Mouse (Mus musculus) fibroblast of lung, adult 2 months (primary cell): Measurements from ENCODE around the gene Tlk2.

Source experiments
- DNase-seq: peaks from one replicate; pipeline ENCODE4 v3.0.0-alpha.2; 2011; ENCODE audit warnings: low read depth

Gene Tlk2

DNA sequence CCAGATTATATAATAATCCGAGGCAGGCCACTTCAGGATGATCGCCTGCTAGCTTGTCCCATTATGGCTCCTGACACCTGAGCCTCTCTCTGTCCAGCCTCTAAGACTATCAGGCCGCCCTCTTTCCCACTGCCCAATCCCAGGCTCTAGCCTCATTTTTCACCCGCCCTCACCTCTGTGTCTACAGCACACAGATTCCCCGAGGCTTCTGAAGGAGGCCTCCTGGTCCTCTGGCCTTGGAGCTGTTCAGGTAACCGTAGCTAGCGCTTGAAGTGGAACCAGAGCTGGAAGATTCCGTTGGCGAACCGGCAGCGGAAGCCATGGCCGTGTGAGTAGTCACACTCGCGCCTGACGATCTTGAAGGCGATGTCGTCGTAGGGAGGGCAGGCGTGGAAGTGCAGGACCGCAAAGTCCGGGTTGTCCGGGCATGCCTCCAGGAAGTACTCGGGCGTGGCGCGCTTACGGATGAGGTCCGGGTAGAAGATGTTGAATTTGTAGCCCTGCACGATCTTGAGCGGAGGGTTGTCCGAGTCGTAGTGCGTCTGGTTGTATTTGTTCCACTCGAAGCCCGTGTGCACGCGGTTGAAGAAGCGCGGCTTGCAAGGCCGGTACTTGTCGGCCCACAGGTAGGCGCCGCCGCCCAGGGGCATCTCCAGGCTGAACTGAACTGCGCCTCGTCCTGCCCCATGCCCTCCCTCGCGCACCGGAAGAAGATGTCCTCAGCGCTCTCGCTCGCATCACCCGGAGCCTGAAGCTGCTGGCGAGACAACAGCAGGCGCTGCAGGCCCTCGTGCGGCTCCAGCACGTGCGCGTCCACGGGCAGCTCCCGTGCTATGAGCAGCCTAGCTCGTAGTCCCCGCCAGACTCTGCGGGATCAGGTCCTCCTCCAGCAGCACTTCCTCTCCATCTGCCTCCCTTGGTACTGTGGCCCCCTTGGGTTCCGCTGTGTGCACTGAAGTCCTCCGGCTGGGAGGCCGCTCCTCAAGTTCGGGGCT lies 13.8 kb upstream of the Tlk2 start:
- DNase-seq, result no peak

DNA sequence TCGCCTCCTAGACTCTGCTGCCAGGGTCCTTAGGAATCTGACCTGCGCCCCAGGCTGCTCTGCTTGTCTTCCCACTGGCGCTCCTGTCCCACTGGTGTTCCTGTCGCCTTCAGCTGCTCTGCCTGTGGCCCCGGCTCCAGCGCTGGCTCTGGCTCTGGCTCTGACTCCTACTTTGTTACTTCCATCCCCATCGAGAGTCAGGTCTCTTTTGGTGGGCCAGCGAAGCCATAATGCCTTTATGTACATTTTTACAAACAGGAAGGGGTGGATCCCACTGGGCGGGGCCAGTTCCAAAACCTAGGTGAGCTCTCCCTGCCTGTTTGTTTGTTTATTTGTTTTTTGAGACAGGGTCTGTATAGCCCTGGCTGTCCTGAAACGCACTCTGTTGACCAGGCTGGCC lies 11.8 kb upstream of the Tlk2 start:
- DNase-seq, result no peak

DNA sequence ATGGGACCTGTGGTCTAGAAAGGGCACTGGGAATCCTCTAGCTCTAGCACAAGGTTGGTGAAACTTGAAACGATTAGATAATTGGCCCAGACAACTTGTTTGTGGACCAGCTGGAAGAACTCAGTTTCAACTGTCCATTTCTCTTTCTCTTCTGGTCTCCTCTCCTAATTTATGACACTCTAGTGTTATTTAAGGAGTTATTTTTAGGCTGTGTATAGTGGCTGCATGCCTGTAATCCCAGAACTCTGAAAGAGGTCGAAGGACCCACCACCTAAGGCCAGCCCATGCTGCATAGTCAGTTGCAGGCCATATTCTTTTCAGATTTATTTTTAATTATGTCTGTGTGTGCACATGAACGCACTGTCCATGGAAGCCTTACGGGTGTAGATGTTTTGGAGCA lies 916 bp downstream of the Tlk2 start:
- DNase-seq, result no peak

DNA sequence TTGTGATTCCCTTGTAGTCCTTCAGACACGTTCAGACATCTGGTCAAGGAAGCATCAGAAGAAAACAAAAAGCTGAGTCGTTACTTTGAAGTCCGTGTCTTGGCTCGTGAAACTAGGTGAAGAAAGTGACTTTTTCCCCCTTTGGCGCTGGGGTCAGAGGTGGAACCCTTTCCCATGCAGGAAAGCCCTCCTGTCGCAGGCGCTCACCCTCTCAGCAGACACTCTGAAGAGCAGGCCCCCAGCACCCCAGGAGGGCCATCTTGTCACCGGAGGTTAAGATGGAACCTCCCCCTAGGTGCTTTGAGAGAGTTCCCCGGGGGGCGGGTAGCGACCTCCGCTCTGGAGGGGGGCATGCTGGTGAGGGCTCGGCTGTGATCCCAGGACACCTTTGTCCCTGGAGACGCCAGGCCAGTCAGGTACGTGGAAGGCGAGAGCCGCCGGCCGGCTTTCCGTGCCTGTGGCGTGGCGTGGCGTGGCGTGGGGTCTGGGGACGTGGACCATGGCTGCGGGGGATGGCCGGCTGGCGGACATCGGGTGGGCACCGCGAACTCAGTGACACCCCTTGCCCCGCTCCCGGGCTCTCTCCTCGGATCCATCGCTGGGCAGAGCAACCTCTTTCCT lies 2.0 kb downstream of the Tlk2 start:
- no peak for DNase-seq

DNA sequence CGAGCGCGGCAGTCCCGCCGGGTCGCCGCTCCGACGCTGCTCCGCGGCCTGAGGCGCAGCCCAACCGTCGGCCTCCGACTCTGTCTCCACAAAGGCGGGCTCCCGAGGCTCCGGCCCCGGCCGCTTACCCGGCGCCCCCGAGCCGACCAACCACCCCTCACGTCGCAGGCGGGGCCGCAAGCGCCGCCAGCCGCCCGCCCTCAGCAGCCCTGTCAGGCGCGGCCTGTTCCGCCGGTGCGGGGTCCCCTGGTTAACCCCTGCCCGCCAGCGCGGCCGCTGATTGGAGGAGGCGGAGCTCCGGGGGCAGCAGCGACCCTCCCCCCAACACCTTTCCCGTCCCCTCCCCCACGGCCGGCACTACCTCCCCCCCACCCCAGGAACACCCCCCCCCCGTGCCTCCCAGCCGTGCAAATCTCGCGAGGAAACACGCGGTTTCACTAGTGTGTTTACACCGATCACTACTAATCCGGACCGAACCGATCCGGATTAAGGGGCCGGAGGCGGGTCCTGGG lies 2.6 kb downstream of the Tlk2 start:
- DNase-seq, result peak; percentile 45

DNA sequence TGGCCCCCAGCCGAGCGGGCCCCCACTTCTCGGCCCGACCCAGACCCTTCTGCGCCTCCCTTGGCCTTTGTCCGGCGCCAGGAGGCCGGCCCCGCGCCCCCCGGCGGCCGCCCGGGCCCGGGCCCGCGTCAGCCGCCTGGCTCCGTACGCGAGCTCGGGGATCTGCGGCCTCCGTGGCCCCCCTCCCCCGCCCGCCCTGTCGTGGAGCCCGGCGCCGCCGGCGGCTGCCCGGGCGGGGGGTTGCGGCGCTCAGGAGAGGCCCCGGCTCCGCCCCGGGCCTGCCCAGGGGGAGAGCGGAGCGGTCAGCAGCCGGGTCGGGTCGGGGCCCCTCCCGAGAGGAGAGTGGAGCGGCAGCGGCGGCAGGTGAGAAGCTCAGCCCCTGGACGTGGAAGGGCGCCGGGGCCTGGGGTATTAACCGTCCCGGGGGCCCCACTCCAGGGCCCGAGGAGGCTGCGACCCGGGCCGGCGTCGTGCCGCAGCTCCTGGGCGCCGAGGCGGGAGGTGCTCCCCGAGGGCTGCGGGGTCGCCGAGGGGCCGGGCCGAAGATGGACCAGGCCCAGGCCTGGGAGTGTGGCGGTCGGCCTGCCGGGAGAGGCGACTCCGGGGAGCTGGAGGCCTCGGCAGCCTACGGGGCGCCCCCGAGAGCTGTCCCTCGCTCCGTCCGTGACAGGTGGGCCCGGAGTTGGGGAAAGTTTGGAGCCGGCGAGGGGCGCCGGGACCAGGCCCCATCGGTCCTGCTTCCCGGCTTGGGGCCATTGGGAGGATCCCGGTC lies 3.3 kb downstream of the Tlk2 start:
- no peak for DNase-seq

DNA sequence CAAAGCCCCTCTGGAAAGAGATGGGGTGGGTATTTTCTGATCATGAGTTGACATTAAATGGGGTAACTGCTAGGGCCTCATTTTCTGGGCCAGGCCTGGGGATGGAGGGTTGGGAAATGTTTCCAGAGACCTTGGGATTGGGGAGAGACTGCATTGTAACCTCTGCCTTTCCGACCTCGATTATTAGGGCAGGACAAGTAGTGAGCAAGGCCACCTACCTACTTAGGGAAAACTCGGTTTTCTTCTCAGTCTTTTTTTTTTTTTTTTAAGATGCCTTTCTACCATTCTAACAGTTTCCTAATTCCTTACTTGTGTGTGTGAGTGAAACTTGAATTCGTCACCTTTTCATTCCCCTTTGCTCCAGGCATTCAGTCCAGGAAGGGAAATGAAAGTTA lies 3.9 kb downstream of the Tlk2 start:
- no peak for DNase-seq

DNA sequence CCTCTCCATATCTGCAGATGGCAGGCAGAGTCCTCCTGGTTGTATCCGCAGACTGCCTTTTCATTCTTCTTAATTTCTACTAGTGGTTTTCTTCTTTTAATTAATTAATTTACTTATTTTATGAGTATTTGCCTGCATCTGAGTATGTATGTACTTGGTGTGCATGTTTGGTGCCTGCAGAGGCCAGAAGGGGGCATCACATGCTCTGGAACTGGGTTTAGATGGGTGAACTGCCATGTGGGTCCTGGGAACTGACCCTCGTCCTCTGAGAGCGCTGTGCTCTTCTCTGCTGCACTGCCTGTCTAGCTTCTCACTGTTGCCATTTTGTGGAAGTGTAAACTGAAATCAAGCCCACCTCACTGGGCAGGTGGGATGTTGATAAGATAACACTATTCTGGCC lies 6.1 kb downstream of the Tlk2 start:
- no peak for DNase-seq

DNA sequence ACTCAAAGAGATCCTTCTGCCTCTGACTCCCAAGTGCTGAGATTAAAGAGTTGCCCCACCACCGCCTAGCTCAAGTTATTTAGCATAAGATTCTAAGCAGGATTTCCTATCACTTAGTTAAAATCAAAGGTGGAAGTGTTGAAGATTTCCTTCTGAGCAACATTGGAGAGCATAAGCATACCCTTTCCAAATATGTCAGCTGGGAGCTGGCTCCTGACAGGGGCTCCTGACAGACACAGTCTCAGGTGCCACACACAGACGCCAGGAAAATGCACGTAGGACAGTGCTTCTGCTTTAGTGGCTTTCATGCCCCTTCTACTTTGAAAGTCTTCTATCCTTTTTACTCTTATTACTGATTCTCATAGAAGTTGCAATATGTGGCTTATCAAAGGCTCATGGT lies 13.6 kb downstream of the Tlk2 start:
- DNase-seq, result no peak

DNA sequence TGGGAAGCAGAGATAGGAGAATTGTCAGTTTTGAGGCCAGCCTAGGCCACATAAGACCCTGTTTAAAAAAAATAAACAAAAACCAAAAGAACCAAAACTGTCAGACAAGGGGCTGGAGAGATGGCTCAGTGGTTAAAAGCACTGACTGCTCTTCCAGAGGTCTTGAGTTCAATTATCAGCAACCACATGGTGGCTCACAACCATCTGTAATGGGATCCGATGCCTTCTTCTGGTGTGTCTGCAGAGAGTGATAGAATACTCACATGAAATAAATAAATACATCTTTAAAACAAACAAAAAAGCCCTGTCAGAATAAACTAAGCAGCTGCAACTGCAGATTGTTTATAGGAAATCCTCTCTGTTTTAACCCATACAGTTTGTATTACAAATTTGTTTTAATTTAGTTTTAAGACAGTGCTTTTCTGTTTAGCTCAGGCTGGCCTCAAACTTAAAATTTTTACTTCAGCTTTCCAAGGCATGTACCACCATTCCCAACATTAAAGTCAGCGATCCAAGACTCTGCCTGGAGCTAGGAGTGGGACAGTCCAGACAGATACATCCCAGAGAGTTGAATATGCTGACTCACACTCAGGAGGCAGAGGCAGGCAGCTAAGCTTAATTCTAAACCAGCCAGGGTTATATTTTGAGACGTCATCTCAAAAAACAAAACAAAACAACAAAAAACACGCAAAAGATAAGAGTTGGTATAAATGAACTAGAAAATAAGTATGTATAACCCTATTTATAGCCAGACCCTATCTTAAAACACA lies 18.5 kb downstream of the Tlk2 start:
- DNase-seq, result no peak

DNA sequence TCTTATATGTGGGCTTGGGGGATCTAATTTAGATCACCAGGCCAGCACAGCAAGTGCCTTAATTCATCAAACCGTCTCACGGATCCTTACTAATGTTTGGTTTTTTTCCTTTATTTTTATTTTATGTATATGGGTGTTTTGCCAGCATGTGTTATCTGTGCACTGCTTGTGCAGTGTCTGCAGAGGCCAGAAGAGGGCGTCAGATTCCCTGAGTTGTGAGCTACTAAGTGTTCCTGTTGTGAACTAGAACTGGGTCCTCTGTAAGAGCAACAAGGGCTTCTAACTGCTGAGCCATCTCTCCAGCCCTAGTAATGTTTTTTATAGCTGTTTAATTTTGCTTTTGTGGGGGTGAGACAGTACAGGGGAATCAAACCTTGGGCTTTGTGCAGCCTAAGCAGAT lies 23.8 kb downstream of the Tlk2 start:
- no peak for DNase-seq

DNA sequence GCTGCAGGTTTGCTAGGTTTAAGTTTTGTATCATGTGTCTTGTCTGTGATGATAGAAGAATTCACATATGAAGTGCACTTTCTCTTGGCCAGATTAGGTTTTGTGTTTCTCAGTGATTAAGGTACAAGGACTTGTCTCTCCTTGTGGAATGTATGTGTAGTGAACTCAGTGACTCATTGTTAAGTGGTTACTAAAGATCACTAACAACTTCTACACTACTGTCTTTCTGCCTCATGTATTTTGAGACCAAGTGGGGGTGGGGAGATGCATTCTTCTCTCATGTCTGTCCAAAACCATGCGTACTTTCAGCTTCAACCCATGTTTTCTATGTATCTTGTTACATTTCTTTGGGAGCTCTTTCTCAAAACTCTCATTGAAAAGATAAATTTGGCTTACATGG lies 31.4 kb downstream of the Tlk2 start:
- DNase-seq, result no peak

DNA sequence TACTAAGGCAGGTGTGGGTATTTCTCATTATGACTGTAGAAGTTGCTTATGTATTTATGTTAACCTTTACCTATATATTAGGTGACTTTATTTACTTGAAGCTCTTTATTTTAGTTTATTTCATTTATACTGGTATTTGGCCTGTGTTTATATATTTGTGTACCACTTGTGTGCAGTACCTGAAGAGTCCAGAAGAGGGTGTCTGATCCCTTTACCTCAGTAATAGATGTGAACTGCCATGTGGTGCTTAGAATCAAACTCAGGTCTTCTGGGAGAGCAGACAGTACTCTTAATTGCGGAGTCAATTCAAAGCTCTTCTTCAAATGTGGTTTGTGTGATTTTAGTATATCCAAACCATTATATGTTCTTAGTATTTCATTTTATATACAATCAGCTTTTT lies 35.6 kb downstream of the Tlk2 start:
- no peak for DNase-seq

DNA sequence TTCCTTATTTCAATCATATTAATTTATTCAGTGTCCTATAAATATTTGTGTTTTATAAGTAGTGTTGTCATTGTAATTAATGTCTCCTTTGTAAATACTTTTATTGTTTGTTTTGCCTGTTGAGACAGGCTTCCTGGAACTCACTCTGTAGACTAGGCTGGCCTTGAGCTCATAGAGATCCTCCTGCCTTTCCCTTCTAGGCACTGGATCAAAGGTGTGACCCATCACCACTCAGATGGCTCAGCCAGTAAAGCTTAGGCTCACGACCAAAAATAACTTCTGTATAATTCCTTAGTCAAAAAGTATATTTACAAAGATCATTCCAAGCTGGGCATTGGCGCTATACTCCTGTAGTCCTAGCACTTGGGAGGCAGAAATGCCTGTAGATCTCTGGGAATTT lies 39.2 kb downstream of the Tlk2 start:
- DNase-seq, result peak; percentile 35

DNA sequence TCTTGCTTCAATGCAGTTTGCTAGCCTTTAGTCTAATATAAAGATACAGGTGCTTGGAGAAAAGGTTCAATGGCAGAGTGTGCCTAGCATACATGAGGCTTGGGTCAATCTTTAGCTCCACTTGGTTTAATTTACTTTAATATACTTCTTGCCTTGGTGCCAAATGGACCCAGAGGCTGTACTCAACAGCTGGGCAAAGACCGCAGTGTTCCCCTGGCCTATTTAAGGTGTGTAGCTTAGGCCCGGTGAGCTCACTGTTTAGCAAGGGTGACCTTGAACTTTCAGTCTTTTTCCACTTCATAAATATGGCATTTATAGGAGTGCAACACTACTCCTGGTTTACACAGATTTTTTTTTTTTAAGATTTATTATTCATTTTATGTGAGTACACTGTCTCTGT lies 55.9 kb downstream of the Tlk2 start:
- DNase-seq, result no peak

DNA sequence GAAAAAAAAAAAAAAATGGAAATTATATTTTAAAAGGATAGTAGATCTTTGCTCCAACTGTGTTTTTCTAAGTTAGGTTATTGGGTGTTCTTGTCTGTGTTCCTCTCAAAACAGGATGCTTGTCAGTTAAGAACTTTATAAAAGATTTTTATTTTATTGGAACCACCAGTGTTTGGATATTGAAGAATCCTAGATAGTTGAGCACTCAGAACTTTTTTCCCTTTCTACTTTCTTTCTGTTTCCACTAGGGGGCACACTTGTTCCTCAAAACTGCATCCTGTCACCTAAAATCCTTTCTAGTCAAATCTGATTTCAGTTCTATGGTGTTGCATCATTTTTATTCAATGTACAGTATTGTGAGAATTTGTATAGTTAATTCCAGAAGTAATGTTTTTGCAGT lies 62.4 kb downstream of the Tlk2 start:
- DNase-seq, result no peak

DNA sequence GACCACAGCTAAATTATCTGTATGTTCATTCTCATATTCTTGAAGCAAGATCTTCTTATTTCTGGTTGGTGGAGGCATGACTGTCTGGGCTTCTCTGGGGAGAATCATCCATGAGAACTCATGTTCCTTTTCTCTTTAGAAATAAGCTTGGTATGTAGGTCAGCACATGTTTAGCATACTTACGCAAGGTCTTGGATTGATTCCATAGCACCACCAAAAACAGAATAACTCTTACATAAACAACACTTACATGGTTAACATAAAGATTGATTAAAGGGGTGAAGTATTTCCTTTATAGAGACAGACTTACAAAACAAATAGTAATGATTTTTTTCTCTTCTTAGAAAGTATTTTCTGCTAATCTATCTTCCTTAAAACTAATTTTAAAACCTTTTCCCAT lies 67.8 kb downstream of the Tlk2 start:
- DNase-seq, result no peak

DNA sequence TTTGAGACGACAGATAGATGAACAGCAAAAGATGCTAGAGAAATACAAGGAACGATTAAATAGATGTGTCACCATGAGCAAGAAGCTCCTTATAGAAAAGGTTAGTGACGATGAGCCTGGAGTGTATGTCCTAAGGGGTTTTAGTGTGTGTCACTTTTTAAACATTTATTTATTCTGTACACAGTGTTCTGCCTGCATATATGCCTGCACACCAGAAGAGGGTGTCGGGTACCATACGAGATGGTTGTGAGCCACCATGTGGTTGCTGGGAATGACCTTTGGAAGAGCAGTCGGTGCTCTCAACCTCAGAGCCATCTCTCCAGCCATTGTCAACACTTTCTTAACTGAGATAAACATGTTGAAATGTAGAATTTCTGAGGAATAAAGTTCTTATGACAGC lies 68.2 kb downstream of the Tlk2 start:
- DNase-seq, result no peak

DNA sequence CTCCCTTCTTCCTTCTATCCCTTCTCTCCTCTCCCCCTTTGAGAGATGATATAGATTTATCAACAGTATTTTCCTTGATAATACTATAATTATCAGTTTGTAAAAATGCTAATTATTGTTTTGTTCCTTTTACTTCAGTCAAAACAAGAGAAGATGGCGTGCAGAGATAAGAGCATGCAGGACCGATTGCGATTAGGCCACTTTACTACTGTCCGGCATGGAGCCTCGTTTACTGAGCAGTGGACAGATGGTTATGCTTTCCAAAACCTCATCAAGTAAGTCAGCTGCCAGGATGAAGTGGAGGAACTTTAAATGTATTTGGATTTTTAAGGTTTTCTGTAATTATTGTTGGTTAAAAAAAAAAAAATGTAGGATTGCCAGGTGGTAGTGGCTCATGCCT lies 68.7 kb downstream of the Tlk2 start:
- DNase-seq, result no peak

DNA sequence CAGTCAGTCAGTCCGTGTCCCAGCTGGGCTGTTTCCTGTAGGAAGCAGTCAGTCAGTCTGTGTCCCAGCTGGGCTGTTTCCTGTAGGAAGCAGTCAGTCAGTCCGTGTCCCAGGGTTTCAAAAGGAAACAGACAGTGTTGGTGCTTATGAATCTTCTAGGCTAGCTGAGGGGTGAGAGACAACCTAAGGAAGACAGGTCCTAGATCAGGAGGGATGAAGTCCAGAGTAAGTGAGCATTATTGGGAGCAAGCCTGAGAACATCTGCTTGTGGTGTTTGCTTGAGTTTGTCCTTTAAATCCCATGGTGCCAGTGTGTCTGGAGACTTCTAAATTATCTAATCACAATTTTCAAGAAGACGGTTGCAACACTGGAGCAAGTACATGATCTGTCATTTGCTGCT lies 81.1 kb downstream of the Tlk2 start:
- no peak for DNase-seq

DNA sequence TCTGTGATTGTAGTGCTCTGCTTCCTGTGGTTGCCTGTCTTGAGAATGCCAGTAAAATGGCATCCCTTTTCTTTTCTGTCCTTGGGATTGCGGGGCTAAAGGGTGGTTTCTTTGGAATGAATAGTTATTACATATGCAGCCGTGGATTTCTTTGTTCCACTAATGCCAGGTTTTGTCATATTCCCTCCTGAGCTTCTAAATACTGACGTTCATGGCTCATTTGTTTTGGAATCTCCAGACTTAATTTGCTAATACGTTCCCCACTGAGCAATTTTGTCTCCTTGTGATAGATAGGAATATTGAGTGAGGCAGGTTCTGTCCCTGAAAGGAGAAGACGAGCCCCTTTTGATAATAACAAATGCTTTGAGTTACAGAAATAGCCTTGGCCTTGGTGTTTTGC lies 82.5 kb downstream of the Tlk2 start:
- DNase-seq, result no peak
